Mouse (Mus musculus) kidney, embryonic 14.5 days (tissue): ENCODE results near the gene Ppfia1. TPM values are rescaled to one million over a fixed set of nuclear protein-coding genes. Genes with fewer than 3 reads are reported as not detected.

Source experiments
- ATAC-seq: fragments of 200-750 bp; cut with Nextera tagmentation; 2 replicates; pipeline ENCODE4 v1.8.0; 2017; ENCODE audit warnings: moderate number of reproducible peaks, mild to moderate bottlenecking, moderate TSS enrichment, moderate library complexity; ENCODE audit not compliant: low FRiP score, low TSS enrichment
- H3K27ac ChIP-seq: fragments of 300-500 bp; sonication (generic); 2 replicates; pipeline ENCODE4 v1.5.1; 2014; ENCODE audit warnings: low read depth, mild to moderate bottlenecking, low read length, moderate library complexity, mixed read lengths
- H3K27me3 ChIP-seq: fragments of 300-500 bp; sonication (generic); 2 replicates; pipeline ENCODE4 v1.6.1; 2014; ENCODE audit warnings: mild to moderate bottlenecking, low read length; ENCODE audit not compliant: control insufficient read depth, insufficient read depth
- H3K36me3 ChIP-seq: fragments of 300-500 bp; sonication (generic); 2 replicates; pipeline ENCODE4 v1.6.1; 2014; ENCODE audit warnings: low read length, mixed read lengths; ENCODE audit not compliant: control insufficient read depth, insufficient read depth
- H3K4me1 ChIP-seq: fragments of 300-500 bp; sonication (generic); 2 replicates; pipeline ENCODE4 v1.6.1; 2014; ENCODE audit warnings: low read length, mixed read lengths; ENCODE audit not compliant: control insufficient read depth, insufficient read depth
- H3K4me2 ChIP-seq: fragments of 300-500 bp; sonication (generic); replicated peaks from 2 replicates; pipeline ENCODE4 v1.6.1; 2014; ENCODE audit warnings: low read depth, mild to moderate bottlenecking, low read length
- H3K4me3 ChIP-seq: fragments of 300-500 bp; sonication (generic); 2 replicates; pipeline ENCODE4 v1.5.1; 2014; ENCODE audit warnings: mild to moderate bottlenecking, low read length
- H3K9ac ChIP-seq: fragments of 300-500 bp; sonication (generic); 2 replicates; pipeline ENCODE4 v1.6.1; 2014; ENCODE audit warnings: low read depth, mild to moderate bottlenecking, low read length, moderate library complexity
- H3K9me3 ChIP-seq: fragments of 300-500 bp; sonication (generic); 2 replicates; pipeline ENCODE4 v1.6.1; 2016; ENCODE audit warnings: low read length; ENCODE audit not compliant: control insufficient read depth
- WGBS: fragments of 180-500 bp; shearing (Covaris S2); extraction: QIAGEN DNeasy Blood & Tissue Kit; methylation state at CpG from one replicate; pipeline ENCODE4 v1.1.7; 2014; 5-methylcytosine and 5-hydroxymethylcytosine counted together
- polyA plus RNA-seq: library from polyadenylated mRNA; unstranded; fragments of >200 nt; fragmentation: Nextera tagmentation; extraction: Ambion mirVana; gene quantifications from 2 replicates; pipeline ENCODE4 v1.2.1, GENCODE M21; 2014

Ppfia1 gene
- polyA plus RNA-seq, 1 experiment from 2014 or later, result 51.5 TPM

GRCm38 (mm10) chr7:144480314-144480713 is 73.2 kb downstream of the Ppfia1 start:
- Histone ChIP-seq H3K36me3 (peaks cover 78% of the 10 kb centered on the region), H3K4me2 (no peak overlapping the region), H3K27ac (no peak overlapping the region), H3K9ac (no peak overlapping the region), H3K4me1 (no peaks in the 10 kb centered on the region), H3K9me3 (no peaks in the 10 kb centered on the region), H3K4me3 (no peak overlapping the region), H3K27me3 (no peaks in the 10 kb centered on the region)
- no peak for ATAC-seq

GRCm38 (mm10) chr7:144479569-144479968 is 74.0 kb downstream of the Ppfia1 start:
- WGBS, result 94% methylated on average over 1 of the region's 1 CpGs
- peaks cover 71% of the 10 kb centered on the region for H3K36me3 ChIP-seq
- no peak overlapping the region for H3K4me2 ChIP-seq
- H3K4me1 ChIP-seq, result no peaks in the 10 kb centered on the region
- H3K4me3 ChIP-seq, result no peak overlapping the region
- H3K9ac ChIP-seq, result no peak overlapping the region
- no peak overlapping the region for H3K27ac ChIP-seq
- no peak for ATAC-seq
- H3K9me3 ChIP-seq, result no peaks in the 10 kb centered on the region
- no peaks in the 10 kb centered on the region for H3K27me3 ChIP-seq

- no peak for ATAC-seq
- WGBS, result 98% methylated on average over 3 of the region's 3 CpGs
- H3K4me3 ChIP-seq, result no peak overlapping the region
- no peak overlapping the region for H3K27ac ChIP-seq
- no peaks in the 10 kb centered on the region for H3K4me1 ChIP-seq
- peaks cover 36% of the 10 kb centered on the region for H3K36me3 ChIP-seq
- no peak overlapping the region for H3K4me2 ChIP-seq
- no peaks in the 10 kb centered on the region for H3K9me3 ChIP-seq
- H3K9ac ChIP-seq, result no peak overlapping the region
- H3K27me3 ChIP-seq, result no peaks in the 10 kb centered on the region
Measured at GRCm38 (mm10) chr7:144475741-144476140, 77.8 kb downstream of the Ppfia1 start.

- no peak overlapping the region for H3K4me2 ChIP-seq
- no peak overlapping the region for H3K9ac ChIP-seq
- WGBS, result 61% methylated on average over 4 of the region's 4 CpGs
- no peaks in the 10 kb centered on the region for H3K27me3 ChIP-seq
- H3K4me3 ChIP-seq, result no peak overlapping the region
- peaks cover 12% of the 10 kb centered on the region for H3K4me1 ChIP-seq
- no peak overlapping the region for H3K27ac ChIP-seq
- ATAC-seq, result no peak
- H3K9me3 ChIP-seq, result no peaks in the 10 kb centered on the region
- H3K36me3 ChIP-seq, result peaks cover 18% of the 10 kb centered on the region
Measured at GRCm38 (mm10) chr7:144473486-144473885, 80.0 kb downstream of the Ppfia1 start.

GRCm38 (mm10) chr7:144471103-144471502 is 82.4 kb downstream of the Ppfia1 start:
- Histone ChIP-seq H3K9me3 (no peaks in the 10 kb centered on the region), H3K36me3 (peaks cover 9% of the 10 kb centered on the region), H3K9ac (peak overlapping the region; percentile 96; the same call in 1 of the 2 replicates), H3K27ac (peak overlapping the region; percentile 72; the same call in 1 of the 2 replicates), H3K4me3 (peak overlapping the region; percentile 95), H3K4me2 (peak overlapping the region; percentile 72), H3K27me3 (no peaks in the 10 kb centered on the region), H3K4me1 (peaks cover 18% of the 10 kb centered on the region)
- 78% methylated on average over 2 of the region's 2 CpGs for WGBS
- no peak for ATAC-seq

GRCm38 (mm10) chr7:144470545-144471059 is 82.9 kb downstream of the Ppfia1 start, which contains the start of gene Cttn:
TSS of gene Cttn (minus strand) at chr7:144471009.
- H3K27ac ChIP-seq, result peak within 1 kb of the TSS; percentile 72; the same call in 1 of the 2 replicates
- no peaks in the 10 kb centered on the region for H3K9me3 ChIP-seq
- peak; percentile 96 for ATAC-seq
- H3K9ac ChIP-seq, result peak within 1 kb of the TSS; percentile 96
- WGBS, result under 1% methylated on average over 30 of the region's 30 CpGs
- H3K36me3 ChIP-seq, result peaks cover 6% of the 10 kb centered on the region
- peak within 1 kb of the TSS; percentile 95 for H3K4me3 ChIP-seq
- H3K4me2 ChIP-seq, result peak within 1 kb of the TSS; percentile 72
- H3K27me3 ChIP-seq, result no peaks in the 10 kb centered on the region
- peaks cover 18% of the 10 kb centered on the region for H3K4me1 ChIP-seq

- peak overlapping the region; percentile 96 for H3K9ac ChIP-seq
- peak overlapping the region; percentile 78 for H3K27ac ChIP-seq
- H3K9me3 ChIP-seq, result no peaks in the 10 kb centered on the region
- H3K27me3 ChIP-seq, result no peaks in the 10 kb centered on the region
- H3K4me3 ChIP-seq, result peak overlapping the region; percentile 95
- peak; percentile 21; the same call in 1 of the 2 replicates for ATAC-seq
- H3K4me1 ChIP-seq, result peaks cover 18% of the 10 kb centered on the region
- H3K36me3 ChIP-seq, result peaks cover 12% of the 10 kb centered on the region; the same call in 1 of the 2 replicates
- H3K4me2 ChIP-seq, result peak overlapping the region; percentile 72
- 1% methylated on average over 31 of the region's 31 CpGs for WGBS
Measured at GRCm38 (mm10) chr7:144469908-144470544, 83.5 kb downstream of the Ppfia1 start.

- Histone ChIP-seq H3K9me3 (no peaks in the 10 kb centered on the region), H3K27ac (peak overlapping the region; percentile 78), H3K27me3 (no peaks in the 10 kb centered on the region), H3K9ac (peak overlapping the region; percentile 96), H3K4me2 (peak overlapping the region; percentile 72), H3K4me3 (peak overlapping the region; percentile 95), H3K4me1 (peaks cover 18% of the 10 kb centered on the region), H3K36me3 (peaks cover 20% of the 10 kb centered on the region)
- WGBS, result 10% methylated on average over 4 of the region's 4 CpGs
- peak; percentile 22 for ATAC-seq
Measured at GRCm38 (mm10) chr7:144469181-144469641, 84.3 kb downstream of the Ppfia1 start.

- H3K4me3 ChIP-seq, result peak overlapping the region; percentile 95; the same call in 1 of the 2 replicates
- ATAC-seq, result no peak
- WGBS, result 73% methylated on average over 5 of the region's 5 CpGs
- H3K27me3 ChIP-seq, result no peaks in the 10 kb centered on the region
- no peak overlapping the region for H3K27ac ChIP-seq
- H3K4me2 ChIP-seq, result peak overlapping the region; percentile 72
- peaks cover 18% of the 10 kb centered on the region for H3K4me1 ChIP-seq
- no peaks in the 10 kb centered on the region for H3K9me3 ChIP-seq
- peaks cover 24% of the 10 kb centered on the region for H3K36me3 ChIP-seq
- peak overlapping the region; percentile 96; the same call in 1 of the 2 replicates for H3K9ac ChIP-seq
Measured at GRCm38 (mm10) chr7:144468741-144469140, 84.8 kb downstream of the Ppfia1 start.
